Mouse (Mus musculus) left cerebral cortex, adult 11 months (tissue): ENCODE results near the gene Nfix.
"Not testable (repeated sequence)": the region's sequence is repeated elsewhere in the genome, so short reads cannot be mapped to it uniquely, and the experiment has no call there.

Experiments used
- DNase-seq: peaks from one replicate; pipeline ENCODE4 v3.0.0; 2022; ENCODE audit warnings: low spot score

Gene Nfix

GRCm38 (mm10) chr8:84698929-84699401 lies 101.2 kb downstream of the Nfix start:
- no peak for DNase-seq

- DNase-seq: no peak
Observed at GRCm38 (mm10) chr8:84698288-84698687, 101.9 kb downstream of the Nfix start.

GRCm38 (mm10) chr8:84697166-84698130 lies 102.7 kb downstream of the Nfix start:
- no peak for DNase-seq

GRCm38 (mm10) chr8:84695140-84695539 lies 105.0 kb downstream of the Nfix start:
- DNase-seq: no peak

GRCm38 (mm10) chr8:84693332-84693731 lies 106.8 kb downstream of the Nfix start:
- no peak for DNase-seq

GRCm38 (mm10) chr8:84689091-84689915 lies 110.8 kb downstream of the Nfix start:
- peak; percentile 86 for DNase-seq

GRCm38 (mm10) chr8:84687705-84688100 lies 112.4 kb downstream of the Nfix start, which contains the start of gene Nacc1:
Gene Nacc1 (minus strand): TSS chr8:84687862.
- peak; percentile 68 for DNase-seq

- DNase-seq: no peak
Observed at GRCm38 (mm10) chr8:84687003-84687704, 113.0 kb downstream of the Nfix start.

- DNase-seq: no peak
Observed at GRCm38 (mm10) chr8:84686191-84687002, 113.7 kb downstream of the Nfix start, which contains the start of gene Trmt1. Gene Trmt1 (plus strand): TSS chr8:84686307.

GRCm38 (mm10) chr8:84684537-84684936 lies 115.6 kb downstream of the Nfix start:
- DNase-seq: no peak

GRCm38 (mm10) chr8:84682257-84682656 lies 117.9 kb downstream of the Nfix start:
- DNase-seq: no peak

GRCm38 (mm10) chr8:84681476-84681875 lies 118.7 kb downstream of the Nfix start:
- no peak for DNase-seq

GRCm38 (mm10) chr8:84677305-84677704 lies 122.8 kb downstream of the Nfix start:
- DNase-seq: no peak

GRCm38 (mm10) chr8:84670295-84671006 lies 129.7 kb downstream of the Nfix start:
- not testable (repeated sequence) for DNase-seq

GRCm38 (mm10) chr8:84668731-84669485 lies 131.2 kb downstream of the Nfix start:
- no peak for DNase-seq

GRCm38 (mm10) chr8:84668081-84668480 lies 132.1 kb downstream of the Nfix start:
- DNase-seq: no peak

- DNase-seq: no peak
Observed at GRCm38 (mm10) chr8:84665385-84665893, 134.7 kb downstream of the Nfix start.

GRCm38 (mm10) chr8:84664566-84665384 lies 135.4 kb downstream of the Nfix start:
- peak; percentile 61 for DNase-seq
